Mouse (Mus musculus) testis, adult 2 months (tissue): ENCODE data around the gene Slc22a18. TPM values are rescaled to one million over a fixed set of nuclear protein-coding genes. Genes with fewer than 3 reads are reported as not detected.

ENCODE experiments used
- H3K27ac ChIP-seq: fragments of 200-500 bp; 2 replicates; pipeline ENCODE4 v1.5.1; 2012; ENCODE audit warnings: low read depth, low read length; ENCODE audit not compliant: control insufficient read depth, insufficient read depth
- H3K27me3 ChIP-seq: fragments of 200-500 bp; 2 replicates; pipeline ENCODE4 v1.6.1; 2012; ENCODE audit warnings: mild to moderate bottlenecking, low read length, moderate library complexity; ENCODE audit not compliant: control insufficient read depth, insufficient read depth
- H3K36me3 ChIP-seq: fragments of 200-500 bp; 2 replicates; pipeline ENCODE4 v1.6.1; 2012; ENCODE audit warnings: mild to moderate bottlenecking, low read length; ENCODE audit not compliant: control insufficient read depth, insufficient read depth
- H3K4me1 ChIP-seq: fragments of 200-500 bp; 2 replicates; pipeline ENCODE4 v1.6.1; 2012; ENCODE audit warnings: low read length; ENCODE audit not compliant: control insufficient read depth, insufficient read depth
- H3K4me3 ChIP-seq: fragments of 200-500 bp; 2 replicates; pipeline ENCODE4 v1.5.1; 2012; ENCODE audit warnings: low read depth, mild to moderate bottlenecking, low read length, moderate library complexity, mixed read lengths; ENCODE audit not compliant: control insufficient read depth
- CTCF ChIP-seq: fragments of 200-500 bp; IDR thresholded peaks from 2 replicates; pipeline ENCODE4 v1.5.1; 2012; ENCODE audit warnings: low read depth, mild to moderate bottlenecking, inconsistent platforms, low read length, moderate library complexity; ENCODE audit not compliant: control insufficient read depth, insufficient read depth, insufficient replicate concordance
- POLR2A ChIP-seq: fragments of 200-500 bp; IDR thresholded peaks from 2 replicates; pipeline ENCODE4 v1.6.1; 2012; ENCODE audit warnings: low read depth, mild to moderate bottlenecking, inconsistent platforms, low read length, moderate library complexity; ENCODE audit not compliant: control insufficient read depth
- polyA plus RNA-seq: library from polyadenylated mRNA; depleted of rRNA; stranded (reverse); fragments of >200 nt; gene quantifications from 2 replicates; pipeline ENCODE4 v1.2.3, GENCODE M21; 2012

Slc22a18 gene
- polyA plus RNA-seq, 1 experiment = 41.9 TPM

DNA sequence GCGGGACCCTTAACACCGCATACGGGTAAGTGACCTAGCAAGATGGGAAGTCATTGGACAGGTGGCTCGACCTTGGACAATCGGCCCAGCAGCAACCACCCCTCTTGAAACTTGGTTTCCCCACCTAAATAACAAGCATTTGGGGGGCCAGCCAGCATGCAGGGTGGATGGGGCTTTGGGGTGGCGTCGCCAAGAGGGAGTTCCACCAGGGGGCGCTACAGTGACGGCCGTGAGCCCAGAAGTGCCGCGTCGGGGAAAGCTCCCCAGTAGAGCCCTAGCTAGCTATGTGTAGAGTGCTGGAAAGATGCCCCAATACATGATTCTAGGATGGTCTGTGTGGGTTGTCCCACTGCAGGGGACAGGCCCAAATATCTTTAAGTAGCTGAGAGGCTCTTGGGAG, 7.0 kb downstream of the Slc22a18 start:
- no peaks in the 10 kb centered on the region for H3K36me3 ChIP-seq
- H3K4me1 ChIP-seq = no peaks in the 10 kb centered on the region; the same call in 1 of the 2 replicates
- H3K27me3 ChIP-seq = no peaks in the 10 kb centered on the region
- no peak overlapping the region for H3K27ac ChIP-seq
- TF ChIP-seq CTCF = peak; percentile 81; the same call in 1 of the 2 replicates
- no peak for TF ChIP-seq POLR2A
- peak overlapping the region; percentile 40; the same call in 1 of the 2 replicates for H3K4me3 ChIP-seq

DNA sequence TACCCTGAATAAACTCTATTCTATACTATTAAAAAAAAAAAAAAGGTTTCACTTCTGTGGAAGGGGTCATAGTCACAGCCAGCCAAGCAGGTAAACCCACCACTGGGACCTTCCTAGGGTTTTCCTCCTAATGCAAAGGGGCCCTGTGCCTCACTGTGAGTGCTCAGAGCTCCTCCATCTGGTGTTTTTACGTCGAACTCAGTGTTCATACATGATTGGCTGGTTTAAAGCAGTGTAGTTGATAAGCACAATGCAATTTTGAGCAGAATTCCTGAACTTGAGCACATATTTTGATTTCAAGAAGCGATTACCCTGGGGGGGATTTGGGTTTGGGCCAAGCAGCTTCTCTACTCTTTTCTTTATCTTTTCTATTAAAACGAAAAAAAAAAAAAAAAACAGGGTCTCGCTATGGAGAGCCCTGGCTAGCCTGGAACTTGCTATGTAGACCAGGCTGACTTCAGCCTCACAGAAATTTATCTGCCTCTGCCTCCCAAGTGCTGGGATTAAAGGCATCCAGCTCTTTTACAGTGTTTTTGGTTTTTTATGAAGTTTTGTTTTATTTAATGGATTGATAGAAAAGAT, 8.4 kb downstream of the Slc22a18 start:
- no peak overlapping the region for H3K4me3 ChIP-seq
- H3K27me3 ChIP-seq = no peaks in the 10 kb centered on the region
- no peak overlapping the region for H3K27ac ChIP-seq
- no peaks in the 10 kb centered on the region for H3K36me3 ChIP-seq
- H3K4me1 ChIP-seq = no peaks in the 10 kb centered on the region; the same call in 1 of the 2 replicates
- no peak for TF ChIP-seq POLR2A
- no peak for TF ChIP-seq CTCF

DNA sequence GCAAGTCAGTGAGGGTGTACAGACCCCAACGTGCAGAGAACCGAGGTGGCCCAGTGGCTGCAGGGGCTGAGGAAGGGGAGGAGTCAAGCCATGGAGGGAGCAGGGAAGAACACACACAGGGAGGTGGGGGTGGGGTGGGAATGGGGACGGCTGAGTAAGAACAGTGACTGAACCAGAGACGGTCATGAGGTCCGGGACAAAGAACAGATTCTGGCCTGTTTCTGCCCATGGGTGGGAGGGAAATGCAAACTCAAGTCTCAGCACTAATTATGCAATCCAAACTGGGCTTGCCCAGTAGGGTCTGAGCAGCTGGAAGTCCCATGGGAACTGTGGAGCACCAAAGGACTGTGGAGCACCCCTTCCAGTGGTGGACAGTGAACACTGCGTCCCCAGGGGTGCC, 9.0 kb downstream of the Slc22a18 start:
- Histone ChIP-seq H3K4me1 (no peaks in the 10 kb centered on the region; the same call in 1 of the 2 replicates), H3K4me3 (no peak overlapping the region), H3K27me3 (no peaks in the 10 kb centered on the region), H3K36me3 (no peaks in the 10 kb centered on the region), H3K27ac (no peak overlapping the region)
- no peak for TF ChIP-seq POLR2A
- TF ChIP-seq CTCF = no peak

DNA sequence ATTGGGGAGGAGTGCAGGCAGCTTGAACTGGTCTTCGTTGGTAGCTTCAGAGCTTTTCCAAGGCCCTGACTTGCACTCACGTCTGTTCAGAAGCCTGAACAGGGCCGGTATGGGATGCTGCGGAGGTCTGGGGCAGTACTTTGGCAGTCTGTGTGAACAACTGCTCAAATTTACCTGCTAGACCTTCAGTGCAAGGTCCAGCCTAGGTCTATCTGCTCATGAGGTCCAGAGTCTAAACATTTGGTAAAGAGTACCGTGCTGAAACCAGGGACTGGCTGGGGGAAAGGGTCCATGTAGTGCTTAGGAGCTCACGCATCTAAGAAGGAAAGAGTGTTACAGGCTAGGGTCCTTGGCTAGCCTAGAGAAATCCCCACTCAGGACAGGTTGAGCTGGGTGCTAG, 16.2 kb downstream of the Slc22a18 start:
- H3K27me3 ChIP-seq = no peaks in the 10 kb centered on the region
- no peak overlapping the region for H3K27ac ChIP-seq
- H3K4me1 ChIP-seq = no peaks in the 10 kb centered on the region
- no peaks in the 10 kb centered on the region for H3K36me3 ChIP-seq
- no peak for TF ChIP-seq POLR2A
- TF ChIP-seq CTCF = no peak
- H3K4me3 ChIP-seq = no peak overlapping the region

DNA sequence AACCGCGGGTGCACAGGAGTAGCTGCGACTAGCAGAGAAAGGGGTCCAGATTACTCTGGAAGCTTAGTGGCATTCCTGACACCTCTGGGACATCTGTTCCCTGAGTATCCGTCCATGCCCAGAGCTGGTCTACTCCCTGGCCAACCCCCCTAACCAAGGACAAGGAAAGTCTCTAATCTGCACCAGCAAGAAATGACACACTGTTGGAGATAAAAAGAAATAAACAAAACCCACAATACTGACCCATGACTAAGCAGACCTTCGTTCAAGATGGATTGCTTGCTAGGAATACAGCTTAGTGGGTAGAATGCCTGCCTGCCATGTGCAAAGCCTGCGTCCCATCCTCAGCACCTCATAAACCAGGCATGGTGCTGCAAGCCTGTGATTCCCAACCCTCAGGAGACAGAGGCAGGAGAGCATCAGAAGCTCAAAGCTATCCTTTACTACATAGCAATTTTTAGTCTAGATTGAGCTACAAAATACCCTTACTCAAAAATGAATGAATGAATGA, 20.1 kb downstream of the Slc22a18 start:
- Histone ChIP-seq H3K27ac (no peak overlapping the region), H3K4me1 (no peaks in the 10 kb centered on the region), H3K36me3 (no peaks in the 10 kb centered on the region), H3K27me3 (no peaks in the 10 kb centered on the region), H3K4me3 (no peak overlapping the region)
- TF ChIP-seq CTCF = no peak
- TF ChIP-seq POLR2A = no peak

DNA sequence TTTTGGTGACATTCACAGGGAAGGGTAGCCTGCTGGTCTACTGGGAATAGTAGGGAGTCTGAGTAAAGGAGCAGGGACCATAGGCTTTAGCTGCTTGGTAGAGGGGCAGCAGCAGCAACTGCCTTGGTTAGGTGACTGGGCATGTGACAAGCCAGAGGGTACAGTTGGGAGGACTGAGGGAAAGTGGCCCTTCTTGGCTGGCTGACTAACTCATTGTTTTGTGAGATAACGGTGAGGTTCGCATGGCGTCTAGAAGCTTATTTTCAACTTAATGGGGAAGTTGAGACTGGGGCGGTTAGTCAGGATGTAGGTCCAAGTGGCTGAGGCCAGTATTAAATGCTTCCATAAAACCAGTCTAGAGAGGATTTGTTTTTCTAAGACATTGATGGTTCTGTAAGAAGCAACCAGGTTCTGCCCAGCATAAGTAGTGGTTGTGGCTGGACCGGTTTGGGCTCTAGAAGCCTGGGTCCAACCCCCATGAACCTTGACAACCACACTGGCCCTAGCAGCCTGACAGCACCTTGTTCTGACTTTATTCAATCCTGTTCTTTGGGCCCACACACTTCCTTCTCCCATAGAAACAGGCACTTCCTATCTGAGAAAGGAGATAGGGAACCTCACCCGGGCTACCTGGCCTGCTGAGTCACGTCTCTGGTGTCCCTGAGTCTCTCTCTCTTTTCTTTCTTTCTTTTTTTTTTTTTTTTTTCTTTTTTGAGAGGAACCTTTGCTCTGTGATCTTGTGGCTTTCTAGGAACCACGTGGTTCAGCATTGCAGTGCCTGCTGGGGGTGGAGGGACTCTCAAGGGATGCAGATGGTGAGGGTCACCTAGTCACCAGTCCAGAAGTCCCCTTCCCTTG, 21.8 kb downstream of the Slc22a18 start:
- no peak overlapping the region for H3K4me3 ChIP-seq
- H3K4me1 ChIP-seq = no peaks in the 10 kb centered on the region
- H3K27me3 ChIP-seq = no peaks in the 10 kb centered on the region
- H3K36me3 ChIP-seq = no peaks in the 10 kb centered on the region
- no peak for TF ChIP-seq POLR2A
- no peak for TF ChIP-seq CTCF
- H3K27ac ChIP-seq = no peak overlapping the region

DNA sequence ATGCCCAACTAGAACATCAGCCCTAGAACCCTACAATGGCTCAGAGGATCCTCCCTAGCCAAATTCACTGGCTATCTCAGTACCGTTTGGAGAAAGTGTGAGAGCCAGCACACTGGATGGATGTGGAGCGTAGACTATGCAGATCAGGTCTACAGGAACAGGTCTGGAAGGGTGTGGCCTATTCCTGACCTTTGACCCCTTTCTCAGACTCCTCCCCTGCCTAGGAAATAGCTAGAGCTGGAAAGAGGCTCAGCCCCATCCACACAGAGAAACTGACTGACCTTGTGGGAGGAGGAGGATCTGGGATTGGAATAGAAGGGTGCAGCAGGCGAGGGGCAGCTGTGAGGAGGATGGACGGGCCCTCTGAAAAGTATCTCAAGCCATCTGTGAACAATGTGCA, 25.0 kb downstream of the Slc22a18 start:
- peaks cover 10% of the 10 kb centered on the region for H3K4me1 ChIP-seq
- no peak overlapping the region for H3K4me3 ChIP-seq
- no peaks in the 10 kb centered on the region for H3K36me3 ChIP-seq
- TF ChIP-seq CTCF (no peak), POLR2A (no peak)
- H3K27me3 ChIP-seq = no peaks in the 10 kb centered on the region
- H3K27ac ChIP-seq = no peak overlapping the region
